Mouse (Mus musculus): Measurements from ENCODE around the gene E330017A01Rik. TPM values are rescaled to one million over a fixed set of nuclear protein-coding genes. Genes with fewer than 3 reads are reported as not detected.

The E330017A01Rik gene
- total RNA-seq, 2 experiments from 2014 or later = not detected

DNA sequence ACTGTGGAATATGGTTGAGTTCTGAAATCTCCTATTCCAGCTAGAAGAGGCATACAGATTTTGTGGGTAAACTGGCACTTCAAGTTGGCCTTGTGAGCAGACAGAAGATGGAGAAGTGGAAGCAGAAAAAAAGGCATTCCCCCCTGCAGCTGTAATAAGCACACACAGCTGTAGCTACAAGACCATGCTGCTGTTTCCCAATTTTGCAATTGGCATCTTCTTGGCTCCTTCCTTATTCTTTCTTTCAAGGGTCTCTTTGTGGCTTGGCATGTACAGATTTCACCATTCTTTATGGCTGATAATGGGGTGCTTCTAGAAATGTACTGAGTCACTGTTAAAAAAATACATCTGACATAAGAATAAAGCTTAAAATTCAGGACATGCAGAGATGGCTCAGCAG lies 21.2 kb downstream of the E330017A01Rik start:
- no peak for DNase-seq (ENCODE audit: low spot score in 2 of 2)
- intact Hi-C loops (cut with DNase I) = no loop called here

- intact Hi-C loops (cut with DNase I) = no loop called here
- DNase-seq (ENCODE audit: low spot score in 2 of 2) = no peak
Measured at GRCm38 (mm10) chr16:58616878-58617277, 21.7 kb downstream of the E330017A01Rik start, which contains the start of gene Gm813. TSS of gene Gm813 (minus strand) at chr16:58616978.

GRCm38 (mm10) chr16:58612969-58613368 lies 25.6 kb downstream of the E330017A01Rik start:
- DNase-seq (ENCODE audit: low spot score in 2 of 2) = no peak
- intact Hi-C loops (cut with DNase I) = no loop called here

GRCm38 (mm10) chr16:58607101-58607500 lies 31.4 kb downstream of the E330017A01Rik start:
- intact Hi-C loops (cut with DNase I) = no loop called here
- DNase-seq (ENCODE audit: low spot score in 2 of 2) = no peak

DNA sequence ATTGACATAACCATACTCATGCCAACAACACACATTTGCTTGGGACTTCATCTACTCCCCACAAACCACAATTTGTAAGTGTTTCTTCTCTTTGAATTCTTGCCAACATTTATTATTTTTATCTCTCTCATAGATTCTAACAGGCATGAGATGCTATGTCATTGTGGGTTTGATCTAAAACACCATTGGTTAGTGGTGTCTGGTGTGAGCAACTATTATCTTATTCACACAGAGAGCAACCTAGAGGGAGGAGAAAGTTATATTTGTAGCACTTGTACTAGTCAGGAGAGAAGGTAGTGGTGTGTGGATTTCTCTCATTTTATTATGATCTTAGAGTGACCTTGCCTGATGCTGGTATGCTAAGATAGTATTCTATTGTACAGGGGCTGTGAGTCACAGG lies 33.9 kb downstream of the E330017A01Rik start:
- no peak for DNase-seq (ENCODE audit: low spot score in 2 of 2)
- intact Hi-C loops (cut with DNase I) = no loop called here

- intact Hi-C loops (cut with DNase I) = no loop called here
- DNase-seq (ENCODE audit: low spot score in 2 of 2) = no peak
Measured at GRCm38 (mm10) chr16:58603831-58604230, 34.7 kb downstream of the E330017A01Rik start.

DNA sequence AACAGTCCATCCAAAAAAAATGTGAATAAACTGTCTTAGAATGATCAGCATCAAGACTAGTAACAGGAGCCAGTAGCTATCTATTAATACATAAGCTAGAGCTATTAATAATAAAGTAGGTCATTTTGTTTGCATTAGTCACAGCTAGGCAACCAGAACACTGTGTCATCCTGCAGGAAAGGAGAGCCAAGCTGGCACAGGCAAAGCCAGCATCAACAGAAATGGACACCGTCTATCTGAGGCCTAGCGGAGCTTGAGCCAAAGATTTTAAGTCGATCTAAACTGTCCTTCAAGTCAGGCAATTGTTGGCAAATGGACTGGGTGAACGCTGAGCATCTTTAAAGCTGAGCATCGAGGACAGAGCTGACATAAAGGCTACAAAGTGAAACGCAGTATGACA lies 37.7 kb downstream of the E330017A01Rik start:
- intact Hi-C loops (cut with DNase I) = no loop called here
- no peak for DNase-seq (ENCODE audit: low spot score in 2 of 2)

DNA sequence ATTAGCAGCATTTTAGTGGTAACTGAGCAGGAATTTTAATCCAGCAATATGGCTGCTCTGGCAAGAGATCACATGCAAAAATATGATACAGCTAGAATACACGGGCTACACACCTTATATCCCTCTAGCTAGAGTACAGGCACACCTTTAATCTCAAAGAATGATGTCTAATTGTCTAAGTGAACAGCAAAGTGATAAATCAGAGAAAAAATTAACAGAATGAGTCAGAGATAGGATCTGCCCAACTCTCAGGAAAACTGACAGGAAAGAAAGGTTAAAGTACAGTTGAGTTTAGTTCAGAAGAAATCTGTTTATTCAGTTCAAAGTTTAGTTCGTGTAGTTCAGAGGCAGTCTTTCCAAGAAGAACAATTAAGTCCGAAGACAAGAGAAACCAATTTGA lies 47.2 kb downstream of the E330017A01Rik start:
- intact Hi-C loops (cut with DNase I) = no loop called here
- DNase-seq (ENCODE audit: low spot score in 2 of 2) = no peak

DNA sequence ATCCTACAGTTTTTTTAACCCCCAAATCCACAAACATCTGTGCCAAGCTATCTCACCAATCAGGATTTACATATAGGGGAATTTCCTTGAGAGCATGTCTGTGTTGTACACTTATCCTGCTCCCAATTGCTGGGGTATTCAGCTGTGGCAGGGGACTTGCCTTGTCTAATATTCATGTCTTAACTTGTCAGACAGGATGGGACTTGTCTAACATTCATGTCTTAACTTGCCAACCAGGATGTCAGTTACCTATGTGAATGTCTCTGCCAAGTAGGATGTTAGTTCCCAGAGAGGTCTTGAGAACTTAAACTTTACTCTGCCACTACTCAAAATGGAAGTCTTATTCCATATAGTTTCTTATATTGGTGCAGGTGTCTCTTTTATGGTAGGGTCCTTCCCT lies 49.1 kb downstream of the E330017A01Rik start:
- DNase-seq (ENCODE audit: low spot score in 2 of 2) = no peak
- intact Hi-C loops (cut with DNase I) = no loop called here

Other genes starting within 250 kb of the E330017A01Rik start
- 10 to 100 TPM; 28.1 to 33.1 TPM for gene Dcbld2, start 230.3 kb downstream of the E330017A01Rik start, total RNA-seq (2021)
- 10 to 100 TPM; 25.1 to 27.2 TPM for gene St3gal6, start 114.5 kb downstream of the E330017A01Rik start, total RNA-seq (2021)
- not detected for gene Gm813, start 21.8 kb downstream of the E330017A01Rik start, total RNA-seq (2021)
- 10 to 100 TPM; 33.7 to 35.5 TPM for gene Cpox, start 31.6 kb upstream of the E330017A01Rik start, total RNA-seq (2021)
- not detected for gene Gpr15, start 80.3 kb upstream of the E330017A01Rik start, total RNA-seq (2021)
- 100 to 1,000 TPM; 108 to 121 TPM for gene Cldnd1, start 89.2 kb upstream of the E330017A01Rik start, total RNA-seq (2021)
- not detected for gene Olfr172, start 124.4 kb upstream of the E330017A01Rik start, total RNA-seq (2021)
- not detected for gene Olfr173, start 161.5 kb upstream of the E330017A01Rik start, total RNA-seq (2021)
- not detected for gene Olfr175-ps1, start 188.0 kb upstream of the E330017A01Rik start, total RNA-seq (2021)
- gene Olfr177, start 236.0 kb upstream of the E330017A01Rik start, total RNA-seq (2021) = not detected